Mouse (Mus musculus) frontal cortex, postnatal 14 days (tissue): ENCODE measurements around the gene Rem1.
"Not testable (repeated sequence)": the region's sequence is repeated elsewhere in the genome, so short reads cannot be mapped to it uniquely, and the experiment has no call there.

Experiments used
- DNase-seq, 2 experiments: peaks; one replicate each; pipeline ENCODE4 v3.0.0; 2022; ENCODE audit warnings: low spot score in 2 of 2

The Rem1 gene

GRCm38 (mm10) chr2:152628066-152628465, 1.3 kb downstream of the Rem1 start:
- no peak for DNase-seq

GRCm38 (mm10) chr2:152629239-152629638, 2.5 kb downstream of the Rem1 start:
- DNase-seq = no peak

DNA sequence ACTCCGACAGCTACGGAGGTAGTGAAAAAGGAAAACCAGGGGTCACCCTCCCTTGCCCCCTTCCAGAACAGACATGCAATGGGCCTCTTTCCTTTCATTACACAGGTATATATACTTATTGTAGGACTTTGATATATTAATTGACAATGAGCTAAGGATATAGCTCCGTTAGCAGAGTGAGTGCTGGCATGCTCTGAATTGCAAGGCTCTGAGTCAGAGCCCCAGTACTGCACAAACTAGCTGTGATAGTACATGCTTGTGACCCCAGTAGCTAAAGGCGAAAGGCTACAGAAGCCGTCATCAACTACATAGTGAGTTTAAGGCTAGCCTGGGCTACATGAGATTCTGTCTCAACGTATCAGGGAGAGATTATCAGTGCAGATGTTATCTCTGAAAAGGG, 3.2 kb downstream of the Rem1 start:
- DNase-seq = no peak

DNA sequence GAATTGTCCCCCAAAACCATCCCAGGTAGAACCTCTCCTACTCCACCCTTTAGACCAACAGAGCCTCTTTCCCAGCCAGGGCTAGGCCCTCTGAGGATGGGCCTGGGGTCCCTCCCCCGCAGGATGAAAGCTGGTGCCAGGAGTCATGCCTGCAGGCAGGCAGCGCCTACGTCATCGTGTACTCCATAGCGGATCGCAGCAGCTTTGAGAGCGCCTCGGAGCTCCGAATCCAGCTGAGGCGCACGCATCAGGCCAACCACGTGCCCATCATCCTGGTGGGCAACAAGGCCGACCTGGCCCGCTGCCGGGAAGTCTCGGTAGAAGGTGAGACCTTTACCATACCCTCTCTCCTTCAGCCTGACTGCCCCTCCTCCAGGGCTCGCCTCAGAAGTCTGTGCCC, 6.6 kb downstream of the Rem1 start:
- no peak for DNase-seq

DNA sequence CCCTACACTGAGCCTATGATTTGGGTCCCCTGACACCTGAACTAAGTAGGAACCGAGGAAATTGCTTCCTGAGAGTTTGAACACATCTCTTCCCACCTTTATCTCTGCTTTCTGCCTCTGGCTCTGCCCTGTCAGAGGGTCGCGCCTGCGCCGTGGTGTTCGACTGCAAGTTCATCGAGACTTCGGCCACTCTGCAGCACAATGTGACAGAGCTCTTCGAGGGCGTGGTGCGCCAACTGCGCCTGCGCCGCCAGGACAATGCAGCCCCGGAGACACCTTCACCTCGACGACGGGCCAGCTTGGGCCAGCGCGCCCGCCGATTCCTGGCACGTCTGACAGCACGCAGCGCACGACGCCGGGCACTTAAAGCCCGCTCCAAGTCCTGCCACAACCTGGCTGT, 7.6 kb downstream of the Rem1 start:
- DNase-seq = no peak

DNA sequence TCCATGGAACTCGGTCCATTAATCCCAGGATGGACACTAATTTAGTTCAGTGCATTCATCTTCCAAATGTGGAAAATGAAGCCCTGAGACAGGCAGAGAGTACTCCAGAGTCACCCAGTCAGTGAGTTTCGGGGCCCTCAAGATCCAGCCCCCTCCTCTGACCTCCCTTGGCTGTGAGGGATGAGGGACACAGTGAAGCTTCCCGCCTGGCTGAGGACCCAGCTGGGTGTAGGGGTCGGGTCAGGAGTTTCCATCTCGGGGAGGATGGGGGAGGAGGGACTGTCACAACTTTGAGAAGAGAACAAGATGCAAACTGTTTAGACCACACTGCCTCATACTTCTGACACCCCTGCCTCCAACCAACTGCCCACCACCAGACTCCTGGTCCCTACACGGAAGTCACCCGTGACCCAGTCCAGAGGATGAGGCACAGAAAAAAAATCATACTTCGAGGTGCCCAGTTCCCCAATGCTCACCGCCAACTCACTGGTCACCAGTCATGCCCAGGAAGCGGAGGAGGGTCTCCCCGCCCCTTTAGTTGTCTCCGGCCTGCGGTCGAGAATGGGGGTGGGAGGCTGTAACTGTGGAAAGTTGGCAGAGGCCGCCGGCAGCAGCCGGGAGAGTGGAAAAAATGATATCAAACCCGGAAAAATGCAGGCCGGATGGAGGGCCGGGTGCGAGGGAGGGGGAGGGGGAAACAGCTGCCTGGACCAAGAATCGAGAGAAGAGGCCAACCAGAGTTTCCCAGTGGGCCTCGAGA, 9.7 kb downstream of the Rem1 start:
- no peak for DNase-seq

DNA sequence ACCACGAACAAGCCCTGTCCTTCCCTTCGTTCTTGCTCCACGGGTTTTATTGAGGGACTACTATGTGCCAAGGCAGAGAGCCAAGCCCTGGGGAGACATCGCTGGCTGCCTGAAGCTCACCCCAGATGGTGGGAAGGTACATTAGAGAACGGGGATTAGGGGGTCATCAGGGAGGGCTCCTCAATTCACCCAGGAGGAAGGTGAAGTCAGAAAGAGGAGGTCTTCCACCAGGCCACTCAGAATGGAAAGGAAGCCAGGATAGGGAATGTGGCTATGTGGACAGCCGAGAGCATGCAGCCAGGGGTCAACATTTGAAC, 10.2 kb downstream of the Rem1 start:
- no peak for DNase-seq

DNA sequence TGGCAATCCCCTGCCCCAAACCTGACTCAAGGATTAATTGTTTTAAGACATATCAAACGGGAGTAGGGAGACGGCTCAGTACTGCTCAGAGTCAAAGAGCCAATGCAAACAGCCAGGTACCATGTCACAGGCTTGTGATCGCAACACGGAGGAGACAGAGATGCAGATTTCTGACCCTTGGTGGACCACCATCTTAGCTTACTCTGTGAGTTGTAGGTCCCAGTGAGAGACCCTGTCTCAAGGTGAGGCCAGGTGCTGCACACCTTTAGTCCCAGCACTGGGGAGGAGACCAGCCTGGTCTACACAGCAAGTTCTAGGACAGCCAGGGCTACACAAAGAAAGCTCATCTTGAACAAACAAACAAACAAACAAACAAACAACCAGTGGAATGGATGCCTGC, 10.6 kb downstream of the Rem1 start:
- no peak for DNase-seq

DNA sequence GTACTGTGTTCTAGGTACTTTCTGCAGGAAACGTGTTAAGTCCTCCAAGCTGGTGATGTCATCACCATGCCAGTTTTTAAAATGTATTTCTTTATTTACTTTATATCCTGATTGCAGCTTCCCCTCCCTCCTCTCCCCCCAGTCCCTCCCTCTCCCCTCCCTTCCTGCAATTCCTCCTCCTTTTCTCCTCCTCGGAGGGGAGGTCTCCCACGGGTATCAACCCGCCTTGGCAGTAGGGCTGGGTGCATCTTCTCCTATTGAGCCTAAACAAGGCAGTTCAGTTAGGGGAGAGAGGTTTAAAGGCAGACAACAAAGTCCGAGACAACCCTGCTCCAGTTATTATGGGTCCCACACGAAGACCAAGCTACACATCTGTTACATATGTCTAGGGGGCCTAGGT, 12.1 kb downstream of the Rem1 start:
- DNase-seq = no peak

DNA sequence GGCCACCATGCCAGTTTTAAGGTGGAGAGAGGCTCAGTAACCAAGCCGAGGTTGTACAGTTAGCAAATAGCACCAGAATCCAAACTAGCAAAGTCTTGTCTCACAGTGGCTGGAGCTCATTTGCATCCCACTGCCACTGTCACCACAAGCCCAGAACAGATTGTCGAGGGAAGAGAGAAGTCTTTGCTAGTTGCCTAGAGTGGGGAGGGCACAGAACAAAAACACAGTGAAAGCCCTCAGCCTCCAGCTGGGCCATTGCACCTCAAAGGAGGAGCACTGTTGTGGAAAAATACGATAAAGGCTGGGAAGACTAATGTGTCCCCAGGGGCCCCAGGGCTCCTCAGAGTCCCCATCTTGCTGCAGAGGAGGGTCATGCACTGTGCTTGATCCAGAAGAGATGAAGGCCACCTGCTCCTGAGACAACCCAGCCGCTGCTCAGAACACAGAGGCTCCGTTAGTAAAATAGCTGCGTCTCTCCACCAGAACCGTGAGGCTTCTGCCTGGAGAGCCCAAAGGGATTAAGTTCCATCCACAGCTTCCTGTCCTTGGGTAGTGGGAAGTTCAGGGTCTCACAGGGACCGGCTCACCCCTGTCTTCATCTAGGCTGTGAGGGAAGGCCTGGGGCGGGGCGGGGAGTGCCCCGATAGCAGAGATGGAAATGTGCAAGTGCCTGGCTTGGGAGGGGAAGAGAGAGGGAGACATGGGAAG, 12.8 kb downstream of the Rem1 start:
- DNase-seq = no peak

GRCm38 (mm10) chr2:152652901-152653620, 26.3 kb downstream of the Rem1 start:
- DNase-seq = no peak

DNA sequence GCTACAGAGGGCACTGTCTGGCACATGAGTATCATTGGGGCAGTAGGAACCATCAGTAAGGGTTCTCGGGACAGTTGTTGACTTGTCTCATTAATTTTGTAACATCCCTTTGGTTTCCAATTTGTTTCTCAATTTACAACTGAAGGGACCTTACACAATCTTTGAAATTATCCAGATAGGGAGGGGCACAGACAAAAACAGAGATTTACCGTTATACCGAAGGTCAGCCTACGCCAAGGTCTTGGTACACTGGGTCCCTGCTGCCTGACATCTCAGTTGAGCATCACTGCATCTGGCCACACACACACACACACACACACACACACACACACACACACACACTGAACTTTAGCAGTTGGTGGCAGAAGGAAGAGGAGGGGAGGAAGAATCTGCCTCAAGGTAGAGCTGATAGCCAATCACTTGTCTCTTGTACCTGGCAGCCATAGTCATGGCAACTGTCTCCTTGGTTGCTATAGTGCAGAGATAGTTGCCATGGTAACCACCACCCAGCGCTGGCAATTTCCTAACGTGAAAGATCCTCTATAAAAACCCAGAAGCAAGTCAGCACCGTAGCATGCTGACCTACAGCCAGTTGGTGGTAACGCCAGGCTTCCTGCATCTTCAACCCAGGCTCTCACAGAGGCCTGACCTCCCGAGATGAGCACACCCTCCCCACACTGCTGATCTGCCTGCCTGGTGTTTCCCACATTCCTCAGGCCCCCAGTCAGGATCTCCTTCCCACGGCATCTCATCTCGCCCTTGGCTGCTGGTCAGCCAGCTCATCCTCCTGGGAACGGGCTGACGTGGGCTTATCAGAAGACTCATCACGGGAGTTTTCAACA, 27.3 kb downstream of the Rem1 start:
- peak; percentile 59 to 80 for DNase-seq

- DNase-seq = no peak
Measured at GRCm38 (mm10) chr2:152657398-152657797, 30.6 kb downstream of the Rem1 start.

GRCm38 (mm10) chr2:152661163-152661562, 34.4 kb downstream of the Rem1 start:
- no peak for DNase-seq

- DNase-seq = not testable (repeated sequence)
Measured at GRCm38 (mm10) chr2:152666191-152666590, 39.4 kb downstream of the Rem1 start.

DNA sequence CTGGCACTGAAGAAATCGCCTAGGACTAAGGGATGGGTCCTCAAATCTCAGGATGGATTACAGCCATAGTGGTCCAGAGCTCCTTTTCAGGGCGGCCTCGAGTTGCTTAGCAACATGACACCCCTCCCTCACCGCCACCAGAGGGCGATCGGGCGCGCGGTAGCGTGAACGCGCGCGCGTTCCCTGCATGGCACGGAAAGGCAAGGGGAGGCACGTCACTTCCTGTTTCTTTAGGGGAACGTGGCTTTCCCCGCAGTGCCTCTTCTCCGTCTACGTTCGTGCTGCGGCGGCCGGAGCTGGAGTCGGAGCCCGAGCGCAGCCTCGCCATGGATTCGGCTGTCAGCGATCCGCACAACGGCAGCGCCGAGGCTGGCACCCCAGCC, 42.5 kb downstream of the Rem1 start, which contains the start of gene H13:
Gene H13 (plus strand): TSS at position 206 of the 383 bp plus-strand sequence.
- peak; percentile 84 to 88 for DNase-seq

DNA sequence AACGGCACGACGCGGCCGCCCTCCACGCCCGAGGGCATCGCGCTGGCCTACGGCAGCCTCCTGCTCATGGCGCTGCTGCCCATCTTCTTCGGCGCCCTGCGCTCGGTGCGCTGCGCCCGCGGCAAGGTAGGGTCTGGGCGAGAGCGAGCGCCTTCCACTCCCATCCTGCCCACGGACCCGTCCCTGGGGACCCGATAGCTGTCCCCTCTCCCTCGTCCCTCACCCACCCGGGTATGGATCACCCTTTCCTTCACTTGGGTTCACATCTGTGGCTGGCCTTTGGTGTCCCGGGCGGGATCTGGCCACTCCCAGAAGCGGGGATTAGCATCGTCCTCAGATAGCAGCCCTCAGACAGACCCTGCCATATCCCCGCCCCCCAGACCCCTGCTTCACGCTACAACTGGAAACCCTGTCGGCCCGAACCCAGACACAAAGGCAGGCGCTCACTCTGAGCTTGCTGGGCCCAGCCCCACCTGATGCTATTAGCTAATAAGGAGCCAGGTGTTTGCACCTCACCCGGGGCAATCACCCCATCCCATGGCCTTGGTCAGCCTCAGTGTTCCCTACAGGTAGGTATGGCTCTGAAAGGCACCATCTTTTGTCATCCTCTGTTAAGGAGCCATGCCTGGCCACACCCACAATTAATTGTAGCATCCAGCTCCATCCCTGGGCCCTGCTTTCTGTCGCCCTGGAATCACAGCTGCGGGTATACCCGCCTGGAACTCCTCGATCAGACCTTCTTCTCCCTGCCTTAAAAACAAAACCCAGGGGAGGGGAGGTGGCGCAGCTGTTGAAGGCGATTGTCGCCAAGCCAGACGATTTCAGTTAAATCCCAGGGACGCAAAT, 43.1 kb downstream of the Rem1 start:
- DNase-seq = no peak

- DNase-seq = no peak
Measured at GRCm38 (mm10) chr2:152670983-152671641, 44.4 kb downstream of the Rem1 start.

DNA sequence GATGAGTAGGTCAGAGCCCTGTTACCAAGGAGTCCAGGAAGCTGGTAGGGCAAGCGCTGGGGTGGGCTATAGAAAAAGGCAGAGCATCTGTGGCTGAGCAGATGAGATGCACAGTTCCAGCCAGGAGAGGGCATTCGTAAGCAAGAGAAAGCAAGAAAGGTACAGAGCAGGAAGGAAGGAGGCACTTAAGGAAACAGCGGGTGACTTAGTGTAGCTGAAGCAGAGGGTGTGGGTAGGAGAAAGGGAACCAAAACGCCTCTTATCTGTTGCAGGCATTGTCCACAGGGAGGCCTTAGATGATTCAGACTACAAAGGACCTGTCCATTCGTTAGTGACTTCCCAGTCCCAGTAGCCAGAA, 44.9 kb downstream of the Rem1 start:
- peak in 1 of 2 experiments; percentile 49 for DNase-seq

DNA sequence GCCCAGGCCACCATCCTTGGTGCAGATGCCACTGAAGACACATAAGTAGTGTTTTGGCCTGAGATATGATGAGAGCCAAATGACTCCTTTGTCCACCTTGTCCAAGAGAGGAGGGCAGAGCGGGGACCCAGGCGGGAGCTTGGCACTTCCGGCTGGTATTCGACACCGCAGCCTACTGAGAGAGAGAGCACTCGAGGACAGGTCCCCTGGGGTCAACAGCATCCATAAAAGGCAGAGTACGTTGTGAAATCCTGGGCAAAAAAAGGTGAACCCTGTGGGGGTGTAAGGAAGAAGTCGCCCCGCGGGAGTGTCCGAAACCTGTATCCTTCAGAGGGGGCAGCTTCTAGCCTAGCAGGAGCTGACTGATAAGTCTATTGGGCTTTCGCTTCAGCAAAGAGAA, 45.4 kb downstream of the Rem1 start:
- DNase-seq = no peak

GRCm38 (mm10) chr2:152674148-152674547, 47.4 kb downstream of the Rem1 start:
- DNase-seq = no peak
